Mouse (Mus musculus) limb, embryonic 13.5 days (tissue): ENCODE data around the gene Gm20388. TPM values are rescaled to one million over a fixed set of nuclear protein-coding genes. Genes with fewer than 3 reads are reported as not detected.

Source experiments
- ATAC-seq: fragments of 200-750 bp; cut with Nextera tagmentation; 2 replicates; pipeline ENCODE4 v1.8.0; 2017; ENCODE audit warnings: low read depth, moderate number of reproducible peaks, moderate TSS enrichment; ENCODE audit not compliant: low FRiP score
- H3K27ac ChIP-seq: fragments of 300-500 bp; sonication (generic); 2 replicates; pipeline ENCODE4 v1.5.1; 2015; ENCODE audit warnings: inconsistent platforms, mild to moderate bottlenecking, moderate library complexity
- H3K27me3 ChIP-seq: fragments of 300-500 bp; sonication (generic); 2 replicates; pipeline ENCODE4 v1.6.1; 2015; ENCODE audit warnings: mild to moderate bottlenecking, inconsistent platforms
- H3K36me3 ChIP-seq: fragments of 300-500 bp; sonication (generic); 2 replicates; pipeline ENCODE4 v1.6.1; 2015; ENCODE audit warnings: inconsistent platforms, mild to moderate bottlenecking, moderate library complexity
- H3K4me1 ChIP-seq: fragments of 300-500 bp; sonication (generic); 2 replicates; pipeline ENCODE4 v1.6.1; 2015; ENCODE audit warnings: inconsistent platforms
- H3K4me2 ChIP-seq: fragments of 300-500 bp; sonication (generic); replicated peaks from 2 replicates; pipeline ENCODE4 v1.6.1; 2015; ENCODE audit warnings: inconsistent platforms, mild to moderate bottlenecking, moderate library complexity
- H3K4me3 ChIP-seq: fragments of 300-500 bp; sonication (generic); 2 replicates; pipeline ENCODE4 v1.5.1; 2015; ENCODE audit warnings: moderate library complexity, mild to moderate bottlenecking, inconsistent platforms
- H3K9ac ChIP-seq: fragments of 300-500 bp; sonication (generic); 2 replicates; pipeline ENCODE4 v1.6.1; 2015; ENCODE audit warnings: mild to moderate bottlenecking, inconsistent platforms
- H3K9me3 ChIP-seq: fragments of 300-500 bp; sonication (generic); 2 replicates; pipeline ENCODE4 v1.6.1; 2016; ENCODE audit warnings: inconsistent platforms
- WGBS: fragments of 180-500 bp; shearing (Covaris S2); methylation state at CpG from one replicate; pipeline ENCODE4 v1.1.7; 2015; 5-methylcytosine and 5-hydroxymethylcytosine counted together
- polyA plus RNA-seq: library from polyadenylated mRNA; unstranded; fragments of >200 nt; fragmentation: Nextera tagmentation; extraction: Ambion mirVana; gene quantifications from 2 replicates; pipeline ENCODE4 v1.2.1, GENCODE M21; 2015

Gm20388 gene
- polyA plus RNA-seq, 1 experiment from 2014 or later = 7.1 TPM

DNA sequence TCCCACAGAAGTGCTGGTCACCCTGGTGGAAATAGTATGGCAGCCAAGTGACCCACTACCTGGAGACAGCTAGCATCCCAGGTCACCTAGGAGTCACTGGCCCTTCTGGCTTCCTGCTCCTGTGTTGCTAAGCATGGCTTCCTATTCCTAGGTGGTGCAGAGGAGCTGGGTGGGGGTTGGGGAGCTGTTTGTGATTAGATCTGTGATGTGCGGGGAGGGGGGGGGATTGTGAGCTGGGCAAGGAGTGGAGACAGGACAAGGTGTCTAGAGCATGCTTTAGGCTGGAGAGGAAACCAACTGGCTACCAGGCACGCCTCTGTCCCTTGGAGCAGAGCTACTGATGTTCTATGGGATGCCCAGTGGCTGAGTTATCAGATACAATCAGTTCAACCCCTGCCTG, 561.1 kb downstream of the Gm20388 start:
- Histone ChIP-seq H3K9me3 (no peaks in the 10 kb centered on the region), H3K27ac (no peak overlapping the region), H3K27me3 (peaks cover 36% of the 10 kb centered on the region)

DNA sequence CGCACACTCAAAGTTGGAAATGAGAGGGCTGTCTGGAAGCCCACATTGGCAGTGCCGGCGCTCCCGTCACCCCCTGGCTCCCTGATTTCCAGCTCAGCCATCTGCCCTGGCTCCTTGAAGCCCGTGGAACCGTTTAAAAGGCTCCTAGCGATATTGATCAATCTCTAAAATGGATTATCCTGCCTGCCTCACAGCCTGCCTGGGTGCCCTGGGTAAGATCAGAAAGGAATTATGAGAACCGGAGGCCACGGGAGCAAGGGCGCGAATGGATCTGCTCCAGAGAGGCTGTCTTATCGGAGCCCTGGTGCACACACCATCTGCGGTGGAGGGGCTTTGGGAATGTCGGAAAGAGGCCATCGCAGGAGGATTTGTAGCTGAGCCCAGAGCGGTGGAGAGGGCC, 561.6 kb downstream of the Gm20388 start:
- no peaks in the 10 kb centered on the region for H3K9me3 ChIP-seq
- H3K27ac ChIP-seq = no peak overlapping the region; the same call in 1 of the 2 replicates
- 16% methylated on average over 16 of the region's 16 CpGs for WGBS
- no peak for ATAC-seq
- H3K36me3 ChIP-seq = no peaks in the 10 kb centered on the region
- no peak overlapping the region for H3K4me2 ChIP-seq
- H3K4me3 ChIP-seq = no peak overlapping the region
- H3K4me1 ChIP-seq = peaks cover 54% of the 10 kb centered on the region
- no peak overlapping the region for H3K9ac ChIP-seq
- peaks cover 31% of the 10 kb centered on the region for H3K27me3 ChIP-seq

More for the DNA sequence above, 561.1 kb downstream of the Gm20388 start:
- no peaks in the 10 kb centered on the region for H3K36me3 ChIP-seq
- 47% methylated on average over 2 of the region's 2 CpGs for WGBS
- H3K4me2 ChIP-seq = no peak overlapping the region
- no peak overlapping the region for H3K4me3 ChIP-seq
- ATAC-seq = no peak
- H3K4me1 ChIP-seq = peaks cover 54% of the 10 kb centered on the region
- no peak overlapping the region for H3K9ac ChIP-seq

DNA sequence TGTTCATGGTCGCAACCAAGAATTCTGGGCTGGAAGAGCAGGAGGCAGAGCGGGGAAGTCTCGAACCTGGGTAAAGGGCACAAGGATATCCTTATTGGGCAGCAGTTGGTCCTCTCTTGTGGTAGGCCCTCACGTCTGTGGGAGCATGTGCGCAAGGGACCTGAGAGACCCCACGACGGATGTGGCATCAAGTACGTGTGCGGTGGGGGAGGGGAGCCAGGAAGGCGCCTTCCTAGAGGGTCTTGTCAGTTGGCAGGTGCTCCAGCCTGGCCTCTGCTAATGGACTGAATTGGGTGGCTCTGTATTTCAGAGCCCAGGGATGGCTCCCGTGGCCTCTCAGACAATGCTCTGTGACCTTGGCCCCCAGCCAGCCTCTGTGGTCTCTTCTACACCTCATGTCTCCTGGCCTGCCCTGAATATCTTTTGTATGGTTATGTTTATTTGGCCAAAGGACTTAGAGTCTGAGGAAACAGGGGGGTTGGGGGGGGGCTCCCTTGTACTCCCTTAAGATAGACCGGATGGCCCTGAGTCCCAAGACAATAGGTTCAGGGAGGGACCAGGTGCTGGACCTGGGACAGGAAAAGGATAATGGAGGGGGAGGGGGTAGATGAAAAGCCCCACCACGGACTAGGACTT, 563.2 kb downstream of the Gm20388 start:
- Histone ChIP-seq H3K4me1 (peaks cover 54% of the 10 kb centered on the region), H3K9me3 (no peaks in the 10 kb centered on the region), H3K9ac (no peak overlapping the region), H3K36me3 (no peaks in the 10 kb centered on the region), H3K27me3 (peaks cover 16% of the 10 kb centered on the region; the same call in 1 of the 2 replicates), H3K4me2 (no peak overlapping the region), H3K27ac (no peak overlapping the region), H3K4me3 (no peak overlapping the region)
- 90% methylated on average over 13 of the region's 13 CpGs for WGBS
- no peak for ATAC-seq

DNA sequence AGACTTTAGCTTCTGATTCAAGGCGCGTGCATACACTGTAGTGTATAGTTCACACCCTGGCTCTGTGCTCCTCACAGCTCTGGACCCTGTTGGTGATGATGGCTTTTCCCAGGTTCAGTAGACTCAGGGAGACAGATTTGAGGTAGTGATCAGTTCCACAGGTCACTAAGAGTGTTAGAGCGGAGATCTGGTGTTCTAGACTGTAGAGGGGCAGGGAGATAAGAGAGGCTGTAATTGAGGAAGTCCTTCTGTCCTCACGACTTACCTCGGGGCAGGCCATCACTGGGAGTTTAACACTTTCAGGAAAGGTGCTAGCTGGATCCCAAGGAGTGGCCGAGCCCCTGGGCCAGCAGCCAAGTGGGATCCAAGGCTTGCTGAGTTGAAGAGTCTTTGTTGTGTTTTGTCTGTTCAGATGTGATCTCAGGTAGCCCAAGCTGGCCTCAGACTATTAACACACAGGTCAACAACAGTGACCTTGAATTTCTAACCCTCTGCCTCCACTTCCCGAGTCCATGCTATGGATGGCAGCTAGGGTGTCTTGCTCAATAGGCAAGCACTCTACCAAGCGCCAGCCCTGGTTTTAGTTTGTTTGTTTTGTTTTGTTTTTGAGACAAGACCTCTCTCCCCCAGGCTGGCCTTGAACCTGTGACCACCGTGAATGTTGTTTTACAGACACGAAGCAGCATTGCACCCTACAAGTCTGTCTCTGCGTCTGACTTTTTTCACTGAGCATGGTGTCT, 564.0 kb downstream of the Gm20388 start:
- no peak for ATAC-seq
- H3K27ac ChIP-seq = no peak overlapping the region
- H3K36me3 ChIP-seq = no peaks in the 10 kb centered on the region
- WGBS = 76% methylated on average over 11 of the region's 11 CpGs
- no peaks in the 10 kb centered on the region for H3K9me3 ChIP-seq
- H3K4me3 ChIP-seq = no peak overlapping the region
- peaks cover 54% of the 10 kb centered on the region for H3K4me1 ChIP-seq
- H3K4me2 ChIP-seq = no peak overlapping the region
- peaks cover 22% of the 10 kb centered on the region for H3K27me3 ChIP-seq
- no peak overlapping the region for H3K9ac ChIP-seq

GRCm38 (mm10) chr8:120475462-120476201, 565.0 kb downstream of the Gm20388 start:
- Histone ChIP-seq H3K4me3 (no peak overlapping the region), H3K4me2 (no peak overlapping the region), H3K27ac (no peak overlapping the region), H3K27me3 (peaks cover 20% of the 10 kb centered on the region), H3K36me3 (no peaks in the 10 kb centered on the region), H3K9ac (no peak overlapping the region), H3K9me3 (no peaks in the 10 kb centered on the region), H3K4me1 (peaks cover 46% of the 10 kb centered on the region)
- 69% methylated on average over 10 of the region's 10 CpGs for WGBS
- peak; percentile 30; the same call in 1 of the 2 replicates for ATAC-seq

DNA sequence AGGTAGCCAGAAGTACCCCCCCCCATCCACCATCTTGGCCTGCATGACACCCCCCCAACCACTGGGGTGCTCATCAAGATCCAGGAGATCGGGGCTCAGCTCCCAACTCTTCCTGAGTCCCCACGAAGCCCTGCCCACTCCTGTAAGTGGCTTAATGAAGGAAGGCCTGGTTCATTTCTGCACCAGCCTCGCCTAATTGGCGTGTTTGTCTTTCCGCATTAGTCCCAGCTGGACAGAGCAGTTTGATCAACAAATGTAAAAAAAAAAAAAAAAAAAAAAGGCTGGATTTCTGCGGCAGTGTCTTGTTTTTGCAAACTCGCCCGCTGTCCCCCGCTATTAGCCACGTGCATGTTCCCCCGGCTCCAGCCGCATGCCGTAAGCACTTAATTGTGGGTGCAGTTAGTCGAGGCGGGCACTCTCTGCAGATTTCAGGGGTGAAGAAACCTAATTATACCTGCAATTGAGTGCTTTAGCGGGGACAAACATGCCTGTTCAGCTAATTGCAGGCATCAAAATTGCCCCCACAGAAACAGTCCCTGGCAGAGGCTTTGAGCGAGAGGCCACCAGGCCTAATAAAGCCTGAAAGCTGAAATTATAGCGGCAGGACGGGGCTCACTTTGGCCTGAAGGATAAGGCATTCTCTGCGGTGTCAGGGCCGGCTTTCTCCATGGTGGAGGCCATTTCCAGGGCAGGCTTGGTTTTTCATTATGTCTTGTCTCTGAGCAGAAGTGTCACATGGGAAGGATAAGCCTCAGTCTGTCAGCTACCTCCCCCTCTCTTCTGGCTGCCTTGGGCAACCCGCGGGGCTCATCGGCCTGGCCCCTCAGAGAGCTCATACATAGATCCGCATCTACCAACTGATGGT, 566.3 kb downstream of the Gm20388 start:
- H3K27me3 ChIP-seq = peaks cover 20% of the 10 kb centered on the region
- no peaks in the 10 kb centered on the region for H3K36me3 ChIP-seq
- 0 out of 2 replicates have a peak overlapping the region, but pooled peaks have one; percentile 3 for H3K27ac ChIP-seq
- H3K4me3 ChIP-seq = no peak overlapping the region
- WGBS = 26% methylated on average over 25 of the region's 25 CpGs
- ATAC-seq = no peak
- no peaks in the 10 kb centered on the region for H3K9me3 ChIP-seq
- 0 out of 2 replicates have a peak overlapping the region, but pooled peaks have one; percentile 11 for H3K4me2 ChIP-seq
- H3K9ac ChIP-seq = no peak overlapping the region
- peaks cover 33% of the 10 kb centered on the region for H3K4me1 ChIP-seq

- no peaks in the 10 kb centered on the region for H3K36me3 ChIP-seq
- H3K4me2 ChIP-seq = no peak overlapping the region
- H3K4me3 ChIP-seq = no peak overlapping the region
- ATAC-seq = no peak
- no peak overlapping the region for H3K27ac ChIP-seq
- 81% methylated on average over 11 of the region's 11 CpGs for WGBS
- H3K4me1 ChIP-seq = peaks cover 21% of the 10 kb centered on the region
- H3K27me3 ChIP-seq = peaks cover 26% of the 10 kb centered on the region
- no peaks in the 10 kb centered on the region for H3K9me3 ChIP-seq
- no peak overlapping the region for H3K9ac ChIP-seq
These were observed 568.1 kb downstream of the Gm20388 start for GRCm38 (mm10) chr8:120478754-120479153.

DNA sequence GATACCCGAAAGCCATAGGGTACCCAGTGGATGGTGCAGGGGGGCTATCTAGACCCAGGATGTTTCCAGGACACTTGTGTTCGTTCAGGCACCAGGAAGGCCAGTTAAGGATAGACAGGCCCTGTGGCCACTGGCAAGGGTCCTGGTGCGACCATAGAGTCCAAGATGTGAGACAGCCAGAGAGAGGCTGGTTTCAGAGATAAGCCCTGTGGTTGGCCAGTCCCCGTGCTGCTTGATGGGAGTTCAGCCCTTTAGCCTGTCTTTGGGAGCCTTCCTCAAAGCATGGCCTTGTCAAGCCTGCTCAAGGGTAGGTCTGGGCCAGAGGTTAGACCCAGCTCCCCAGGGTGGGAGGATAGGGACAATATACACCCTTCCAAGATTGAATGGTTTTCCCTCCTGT, 569.0 kb downstream of the Gm20388 start:
- Histone ChIP-seq H3K27ac (no peak overlapping the region), H3K4me2 (no peak overlapping the region), H3K36me3 (no peaks in the 10 kb centered on the region), H3K9me3 (no peaks in the 10 kb centered on the region), H3K4me3 (no peak overlapping the region), H3K4me1 (peaks cover 29% of the 10 kb centered on the region), H3K27me3 (peaks cover 35% of the 10 kb centered on the region), H3K9ac (no peak overlapping the region)
- no peak for ATAC-seq
- WGBS = 88% methylated on average over 4 of the region's 4 CpGs

GRCm38 (mm10) chr8:120482015-120482689, 571.5 kb downstream of the Gm20388 start:
- no peak overlapping the region for H3K27ac ChIP-seq
- no peak overlapping the region for H3K9ac ChIP-seq
- no peaks in the 10 kb centered on the region for H3K36me3 ChIP-seq
- H3K27me3 ChIP-seq = peaks cover 53% of the 10 kb centered on the region
- peaks cover 37% of the 10 kb centered on the region for H3K4me1 ChIP-seq
- WGBS = 73% methylated on average over 9 of the region's 9 CpGs
- H3K9me3 ChIP-seq = no peaks in the 10 kb centered on the region
- no peak overlapping the region for H3K4me2 ChIP-seq
- ATAC-seq = no peak
- H3K4me3 ChIP-seq = no peak overlapping the region

DNA sequence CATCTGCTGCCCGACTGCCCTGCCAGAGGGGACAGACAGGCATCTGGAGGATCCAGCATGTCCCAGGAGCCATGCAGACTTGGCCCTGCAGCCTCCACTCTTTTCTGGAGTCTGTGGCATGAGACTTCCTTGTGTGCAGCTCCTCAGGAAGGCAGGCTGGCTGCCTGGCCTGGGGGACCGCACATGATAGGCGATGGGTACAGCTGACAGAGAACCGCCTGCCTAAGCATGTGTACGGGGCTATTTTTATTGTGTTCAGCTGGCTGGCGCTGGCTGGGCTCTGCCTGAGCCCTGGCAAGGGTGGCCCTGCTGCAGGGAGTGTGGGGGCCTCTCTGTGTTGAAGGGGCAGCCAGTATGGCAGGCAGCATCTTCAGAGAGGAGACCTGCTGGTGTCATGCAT, 573.8 kb downstream of the Gm20388 start:
- no peak for ATAC-seq
- Histone ChIP-seq H3K4me3 (no peak overlapping the region), H3K27ac (no peak overlapping the region), H3K36me3 (no peaks in the 10 kb centered on the region), H3K9ac (0 out of 2 replicates have a peak overlapping the region, but pooled peaks have one; percentile 39), H3K27me3 (peaks cover 50% of the 10 kb centered on the region), H3K4me1 (peaks cover 56% of the 10 kb centered on the region), H3K9me3 (no peaks in the 10 kb centered on the region), H3K4me2 (no peak overlapping the region)
- WGBS = 47% methylated on average over 6 of the region's 6 CpGs

DNA sequence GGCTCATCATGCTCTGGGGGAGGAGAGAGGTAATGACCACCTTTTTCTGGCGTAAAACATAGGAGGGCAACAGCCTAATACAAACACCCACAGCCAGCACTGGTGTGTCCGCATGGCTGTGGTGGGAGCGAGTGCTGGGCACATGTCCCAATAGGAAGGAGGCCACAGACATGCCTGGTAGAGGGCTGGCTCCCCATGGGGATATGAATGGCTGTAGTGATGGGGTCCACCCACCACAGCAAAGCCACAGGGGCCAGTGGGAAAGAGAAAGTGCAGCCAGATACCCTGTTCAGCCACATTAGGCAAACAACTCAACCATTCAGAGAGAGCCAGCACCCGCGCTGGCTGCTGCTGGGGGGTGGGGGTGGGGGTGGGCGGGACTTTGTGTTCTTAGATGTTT, 574.5 kb downstream of the Gm20388 start:
- Histone ChIP-seq H3K27me3 (peaks cover 55% of the 10 kb centered on the region), H3K36me3 (no peaks in the 10 kb centered on the region), H3K9ac (no peak overlapping the region), H3K9me3 (no peaks in the 10 kb centered on the region), H3K4me3 (no peak overlapping the region), H3K27ac (no peak overlapping the region), H3K4me2 (0 out of 2 replicates have a peak overlapping the region, but pooled peaks have one; percentile 16), H3K4me1 (peaks cover 62% of the 10 kb centered on the region)
- WGBS = 26% methylated on average over 6 of the region's 6 CpGs
- ATAC-seq = no peak
